Mouse (Mus musculus) embryonic fibroblast, embryonic 13.5 days (primary cell): Measurements from ENCODE around the gene Rab3il1.
A peak's percentile ranks its signal among the peaks of the same experiment; 100 is the strongest.

Source experiments
- CTCF ChIP-seq: IDR thresholded peaks from 2 replicates; pipeline ENCODE4 v1.5.1; 2011; ENCODE audit warnings: mild to moderate bottlenecking, control low read depth, low read length, moderate library complexity, borderline replicate concordance; ENCODE audit not compliant: insufficient read depth
- POLR2A ChIP-seq: IDR thresholded peaks from 2 replicates; pipeline ENCODE4 v1.6.1; 2011; ENCODE audit warnings: low read depth, mild to moderate bottlenecking, control low read depth, low read length, moderate library complexity

GRCm38 (mm10) chr19:10042232-10042631 lies 40.8 kb downstream of the Rab3il1 start:
- TF ChIP-seq CTCF = no peak
- TF ChIP-seq POLR2A = peak; percentile 39; the same call in 1 of the 2 replicates
